Mouse (Mus musculus): ENCODE data around the gene Snrnp25. TPM values are rescaled to one million over a fixed set of nuclear protein-coding genes. Genes with fewer than 3 reads are reported as not detected.

Gene Snrnp25
- 1 to 10 TPM in 15 of 26 experiments, not detected in 11; 2.1 to 6.2 (median 3.4) TPM for total RNA-seq (2018; cell fraction: chromatin; rRNA removed)
- total RNA-seq (2018; cell fraction: cytosol; rRNA removed), result 10 to 100 TPM; 12.1 to 20.7 (median 15.7) TPM
- total RNA-seq (2018; cell fraction: nucleus; rRNA removed), result 10 to 100 TPM in 1 of 26 experiments, 1 to 10 TPM in 24, not detected in 1; 1.1 to 10.3 (median 3.5) TPM
- polyA plus RNA-seq (2018), result 11.3 to 20.8 TPM (median 18.7 TPM) in 3 replicates

- H3K79me2 ChIP-seq (ENCODE audit: inconsistent target), result no peaks in the 10 kb centered on the region
- peak within 1 kb of the TSS; percentile 21; the same call in 1 of the 2 replicates for H3K27ac ChIP-seq
- no peaks in the 10 kb centered on the region for H3K36me3 ChIP-seq (ENCODE audit: inconsistent target)
- WGBS (ENCODE audit: missing documents), result under 1% methylated on average over 52 of the region's 52 CpGs
- peak within 1 kb of the TSS; percentile 95 for H3K4me3 ChIP-seq (ENCODE audit: inconsistent target)
Measured at GRCm38 (mm10) chr11:32205058-32205873, at the start of gene Snrnp25. Gene Snrnp25, plus strand, starts transcription at chr11:32205415.

- Histone ChIP-seq H3K36me3 (ENCODE audit: inconsistent target) (no peaks in the 10 kb centered on the region), H3K79me2 (ENCODE audit: inconsistent target) (no peaks in the 10 kb centered on the region), H3K4me3 (ENCODE audit: inconsistent target) (no peak overlapping the region), H3K27ac (no peak overlapping the region)
- WGBS (ENCODE audit: missing documents), result 22% methylated on average over 7 of the region's 7 CpGs
Measured at GRCm38 (mm10) chr11:32156854-32157630, 48.2 kb upstream of the Snrnp25 start.

DNA sequence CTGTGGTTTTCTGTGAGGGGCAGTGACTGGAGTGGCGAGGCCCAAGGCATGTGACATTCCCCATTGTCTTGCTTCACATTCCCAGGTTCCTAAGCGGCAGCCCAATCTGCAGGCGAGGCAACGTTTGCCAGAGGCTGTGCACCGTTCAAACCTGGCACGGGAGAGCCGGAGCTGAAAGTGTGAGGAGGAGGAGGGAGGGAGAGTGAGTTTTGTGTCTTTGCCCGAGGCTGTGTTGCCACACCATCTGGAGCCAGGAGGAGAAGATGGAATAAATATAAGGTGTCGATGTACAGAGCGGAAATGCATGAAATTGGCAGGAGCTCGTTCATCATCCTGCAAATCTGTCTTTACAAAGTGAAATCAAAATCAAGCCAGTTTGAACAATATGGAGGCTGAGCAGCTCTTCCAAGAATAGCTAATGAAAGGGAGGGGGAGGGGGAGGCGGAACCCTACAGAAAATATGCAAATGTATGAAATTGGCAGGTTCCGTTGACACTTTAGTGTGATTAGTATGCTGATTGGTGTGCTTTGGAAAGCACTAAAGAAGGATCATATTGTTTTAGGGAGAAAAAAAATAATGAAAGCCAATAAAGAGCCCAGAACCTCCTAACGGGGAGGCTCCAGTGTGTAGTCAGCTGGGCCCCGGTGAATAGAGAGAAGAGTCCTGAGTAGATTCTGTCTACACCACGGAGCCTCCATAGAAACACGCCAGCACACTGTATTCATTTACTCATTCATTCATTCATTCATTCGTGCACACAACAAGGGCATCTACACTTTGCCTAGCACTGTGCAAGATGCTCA is 47.2 kb upstream of the Snrnp25 start:
- no peak overlapping the region for H3K27ac ChIP-seq

DNA sequence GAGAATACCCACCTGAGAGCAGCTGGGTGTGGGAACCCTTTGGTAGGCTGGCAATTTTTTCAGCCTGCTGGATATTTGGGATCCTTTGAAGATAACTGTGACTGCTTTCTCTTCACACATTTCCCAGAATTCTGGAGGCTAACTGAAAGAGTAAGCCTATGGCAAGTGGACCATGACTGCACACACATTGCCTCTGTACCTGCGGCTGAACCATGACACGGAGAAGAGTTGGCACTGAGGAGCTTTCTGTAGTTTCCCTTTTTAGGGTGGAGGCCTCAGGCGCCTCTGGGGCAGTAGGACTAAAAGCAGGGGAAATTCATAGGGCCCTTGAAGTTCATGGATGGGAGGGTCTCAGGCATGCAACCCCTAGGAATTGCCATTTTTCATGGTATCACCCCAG is 46.0 kb upstream of the Snrnp25 start:
- H3K27ac ChIP-seq, result no peak overlapping the region
- no peaks in the 10 kb centered on the region for H3K79me2 ChIP-seq (ENCODE audit: inconsistent target)
- no peak overlapping the region for H3K4me3 ChIP-seq (ENCODE audit: inconsistent target)
- 57% methylated on average over 3 of the region's 3 CpGs for WGBS (ENCODE audit: missing documents)
- no peaks in the 10 kb centered on the region for H3K36me3 ChIP-seq (ENCODE audit: inconsistent target)

More for the DNA sequence above, 47.2 kb upstream of the Snrnp25 start:
- no peaks in the 10 kb centered on the region for H3K36me3 ChIP-seq (ENCODE audit: inconsistent target)
- no peak overlapping the region for H3K4me3 ChIP-seq (ENCODE audit: inconsistent target)
- 87% methylated on average over 18 of the region's 18 CpGs for WGBS (ENCODE audit: missing documents)
- no peaks in the 10 kb centered on the region for H3K79me2 ChIP-seq (ENCODE audit: inconsistent target)

GRCm38 (mm10) chr11:32160341-32160740 is 44.9 kb upstream of the Snrnp25 start:
- 92% methylated on average over 7 of the region's 7 CpGs for WGBS (ENCODE audit: missing documents)
- Histone ChIP-seq H3K4me3 (ENCODE audit: inconsistent target) (no peak overlapping the region), H3K27ac (no peak overlapping the region), H3K79me2 (ENCODE audit: inconsistent target) (no peaks in the 10 kb centered on the region), H3K36me3 (ENCODE audit: inconsistent target) (no peaks in the 10 kb centered on the region)

- H3K36me3 ChIP-seq (ENCODE audit: inconsistent target), result no peaks in the 10 kb centered on the region
- WGBS (ENCODE audit: missing documents), result 51% methylated on average over 9 of the region's 9 CpGs
- no peak overlapping the region for H3K4me3 ChIP-seq (ENCODE audit: inconsistent target)
- no peak overlapping the region for H3K27ac ChIP-seq
- no peaks in the 10 kb centered on the region for H3K79me2 ChIP-seq (ENCODE audit: inconsistent target)
Measured at GRCm38 (mm10) chr11:32161500-32161899, 43.7 kb upstream of the Snrnp25 start.

- Histone ChIP-seq H3K27ac (no peak overlapping the region), H3K36me3 (ENCODE audit: inconsistent target) (no peaks in the 10 kb centered on the region), H3K79me2 (ENCODE audit: inconsistent target) (no peaks in the 10 kb centered on the region), H3K4me3 (ENCODE audit: inconsistent target) (no peak overlapping the region)
- 13% methylated on average over 28 of the region's 28 CpGs for WGBS (ENCODE audit: missing documents)
Measured at GRCm38 (mm10) chr11:32161922-32162804, 43.1 kb upstream of the Snrnp25 start.

DNA sequence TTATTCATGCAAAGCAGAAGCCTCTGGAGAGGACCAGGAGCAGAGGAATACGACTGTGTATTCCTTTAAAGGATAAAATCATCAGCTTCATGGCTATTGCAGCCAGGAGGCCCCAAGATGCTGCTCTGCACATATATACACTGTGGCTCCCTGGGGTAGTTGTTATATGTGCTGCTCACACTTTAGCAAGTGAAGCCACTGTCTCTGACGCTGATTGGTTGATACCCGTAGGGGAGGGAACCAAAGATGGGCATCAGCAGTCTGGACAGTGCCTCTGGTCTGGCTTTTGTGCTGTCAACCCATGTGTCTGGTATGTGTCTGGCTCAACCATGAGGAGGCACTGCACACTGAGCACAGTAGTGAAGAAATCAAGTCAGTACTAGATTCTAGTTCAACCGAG is 38.5 kb upstream of the Snrnp25 start:
- H3K36me3 ChIP-seq (ENCODE audit: inconsistent target), result no peaks in the 10 kb centered on the region
- H3K79me2 ChIP-seq (ENCODE audit: inconsistent target), result no peaks in the 10 kb centered on the region
- no peak overlapping the region for H3K27ac ChIP-seq
- H3K4me3 ChIP-seq (ENCODE audit: inconsistent target), result no peak overlapping the region
- 86% methylated on average over 4 of the region's 4 CpGs for WGBS (ENCODE audit: missing documents)

- no peaks in the 10 kb centered on the region for H3K36me3 ChIP-seq (ENCODE audit: inconsistent target)
- no peak overlapping the region for H3K27ac ChIP-seq
- no peak overlapping the region for H3K4me3 ChIP-seq (ENCODE audit: inconsistent target)
- WGBS (ENCODE audit: missing documents), result 100% methylated on average over 1 of the region's 1 CpGs
- no peaks in the 10 kb centered on the region for H3K79me2 ChIP-seq (ENCODE audit: inconsistent target)
Measured at GRCm38 (mm10) chr11:32178506-32178905, 26.7 kb upstream of the Snrnp25 start.

DNA sequence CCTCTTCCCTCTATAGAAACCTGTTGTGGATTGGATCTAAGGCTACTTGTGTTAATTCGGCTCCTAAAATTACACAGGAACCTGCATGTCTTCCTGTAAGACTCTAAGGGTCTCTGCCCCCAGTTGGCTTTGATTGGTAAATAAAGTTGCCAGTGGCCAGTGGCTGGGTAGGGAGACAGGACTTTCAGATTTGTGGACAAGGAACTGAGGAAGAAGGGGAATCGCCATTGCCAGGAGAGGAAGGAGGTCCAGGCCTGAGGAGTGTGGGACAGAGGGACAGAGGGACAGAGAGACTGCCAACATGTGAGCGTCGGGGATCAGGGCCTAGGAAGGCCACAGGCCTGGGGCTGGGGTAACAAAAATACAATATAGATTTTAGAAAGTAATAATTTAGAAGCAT is 24.0 kb upstream of the Snrnp25 start:
- 92% methylated on average over 4 of the region's 4 CpGs for WGBS (ENCODE audit: missing documents)
- no peaks in the 10 kb centered on the region for H3K79me2 ChIP-seq (ENCODE audit: inconsistent target)
- no peaks in the 10 kb centered on the region for H3K36me3 ChIP-seq (ENCODE audit: inconsistent target)
- H3K27ac ChIP-seq, result no peak overlapping the region
- H3K4me3 ChIP-seq (ENCODE audit: inconsistent target), result no peak overlapping the region

- Histone ChIP-seq H3K27ac (no peak overlapping the region), H3K4me3 (ENCODE audit: inconsistent target) (no peak overlapping the region), H3K36me3 (ENCODE audit: inconsistent target) (no peaks in the 10 kb centered on the region), H3K79me2 (ENCODE audit: inconsistent target) (no peaks in the 10 kb centered on the region)
- WGBS (ENCODE audit: missing documents), result 47% methylated on average over 24 of the region's 25 CpGs
Measured at GRCm38 (mm10) chr11:32181973-32182868, 23.0 kb upstream of the Snrnp25 start.

GRCm38 (mm10) chr11:32184469-32184868 is 20.7 kb upstream of the Snrnp25 start:
- no peak overlapping the region for H3K27ac ChIP-seq
- WGBS (ENCODE audit: missing documents), result 92% methylated on average over 8 of the region's 8 CpGs
- no peak overlapping the region for H3K4me3 ChIP-seq (ENCODE audit: inconsistent target)
- no peaks in the 10 kb centered on the region for H3K79me2 ChIP-seq (ENCODE audit: inconsistent target)
- H3K36me3 ChIP-seq (ENCODE audit: inconsistent target), result no peaks in the 10 kb centered on the region

DNA sequence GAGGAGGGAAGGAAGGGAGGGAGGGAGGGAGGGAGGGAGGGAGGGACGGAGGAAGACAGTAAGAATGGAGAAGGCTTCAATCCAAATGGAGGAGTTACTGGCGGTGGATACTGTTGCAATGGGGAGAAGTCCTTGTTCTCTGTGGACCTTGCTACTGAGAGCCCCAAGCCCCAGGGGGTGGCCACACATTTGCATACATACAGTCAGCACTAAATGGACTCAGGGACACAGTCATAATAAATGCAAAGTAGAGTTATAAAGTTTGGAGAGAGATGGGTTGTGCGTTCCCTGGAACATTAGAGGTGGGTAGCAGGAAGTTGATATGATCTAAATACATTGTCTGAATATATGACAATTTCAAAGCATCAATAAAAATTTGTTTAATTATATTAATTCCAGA is 19.2 kb upstream of the Snrnp25 start:
- no peaks in the 10 kb centered on the region for H3K36me3 ChIP-seq (ENCODE audit: inconsistent target)
- H3K27ac ChIP-seq, result no peak overlapping the region
- 78% methylated on average over 2 of the region's 3 CpGs for WGBS (ENCODE audit: missing documents)
- H3K4me3 ChIP-seq (ENCODE audit: inconsistent target), result no peak overlapping the region
- H3K79me2 ChIP-seq (ENCODE audit: inconsistent target), result no peaks in the 10 kb centered on the region
